Mouse (Mus musculus) intestine, embryonic 16.5 days (tissue): Measurements from ENCODE around the gene Cep68. TPM values are rescaled to one million over a fixed set of nuclear protein-coding genes. Genes with fewer than 3 reads are reported as not detected.

Experiments
- ATAC-seq: fragments of 200-750 bp; cut with Nextera tagmentation; 2 replicates; pipeline ENCODE4 v1.8.0; 2017; ENCODE audit warnings: moderate TSS enrichment, moderate library complexity
- H3K27ac ChIP-seq: fragments of 300-500 bp; sonication (generic); 2 replicates; pipeline ENCODE4 v1.5.1; 2014; ENCODE audit warnings: mild to moderate bottlenecking, low read length
- H3K27me3 ChIP-seq: fragments of 300-500 bp; sonication (generic); replicated peaks from 2 replicates; pipeline ENCODE4 v1.6.1; 2014; ENCODE audit warnings: low read length, control low read depth, mixed read lengths; ENCODE audit not compliant: control insufficient read depth, insufficient read depth
- H3K36me3 ChIP-seq: fragments of 300-500 bp; sonication (generic); 2 replicates; pipeline ENCODE4 v1.6.1; 2014; ENCODE audit warnings: low read length, control low read depth; ENCODE audit not compliant: control insufficient read depth, insufficient read depth
- H3K4me1 ChIP-seq: fragments of 300-500 bp; sonication (generic); 2 replicates; pipeline ENCODE4 v1.6.1; 2014; ENCODE audit warnings: low read length, control low read depth, mixed read lengths; ENCODE audit not compliant: control insufficient read depth, insufficient read depth
- H3K4me2 ChIP-seq: fragments of 300-500 bp; sonication (generic); 2 replicates; pipeline ENCODE4 v1.6.1; 2014; ENCODE audit warnings: low read depth, low read length, control low read depth
- H3K4me3 ChIP-seq: fragments of 300-500 bp; sonication (generic); 2 replicates; pipeline ENCODE4 v1.5.1; 2014; ENCODE audit warnings: mild to moderate bottlenecking, low read length
- H3K9ac ChIP-seq: fragments of 300-500 bp; sonication (generic); 2 replicates; pipeline ENCODE4 v1.6.1; 2014; ENCODE audit warnings: low read depth, low read length
- H3K9me3 ChIP-seq: fragments of 300-500 bp; sonication (generic); 2 replicates; pipeline ENCODE4 v1.6.1; 2016; ENCODE audit warnings: low read length, control low read depth; ENCODE audit not compliant: control insufficient read depth
- WGBS: fragments of 180-500 bp; shearing (Covaris S2); extraction: QIAGEN DNeasy Blood & Tissue Kit; methylation state at CpG from one replicate; pipeline ENCODE4 v1.1.7; 2014; 5-methylcytosine and 5-hydroxymethylcytosine counted together
- polyA plus RNA-seq: library from polyadenylated mRNA; unstranded; fragments of >200 nt; fragmentation: Nextera tagmentation; extraction: Ambion mirVana; gene quantifications from 2 replicates; pipeline ENCODE4 v1.2.1, GENCODE M21; 2015

Gene Cep68
- polyA plus RNA-seq, 1 experiment from 2014 or later, result 20.8 TPM

DNA sequence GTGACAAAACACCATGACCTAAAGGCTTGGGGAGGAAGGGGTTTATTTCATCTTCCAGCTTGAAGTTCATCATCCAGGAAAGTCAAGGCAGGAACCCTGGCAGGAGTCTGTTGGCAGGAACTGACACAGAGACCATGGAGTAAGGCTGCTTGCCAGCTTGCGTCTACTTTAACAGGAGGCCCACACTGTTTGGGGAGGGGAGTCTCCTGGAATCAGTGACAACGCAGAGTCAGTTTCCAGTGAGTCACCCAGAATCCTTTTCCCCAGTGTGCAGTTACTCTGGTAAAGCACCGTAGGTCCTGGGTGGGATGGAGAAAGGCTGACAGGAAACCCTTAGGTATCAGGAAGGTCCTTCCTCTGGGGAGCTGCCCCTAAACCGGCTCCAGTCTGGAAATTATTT lies 5.6 kb upstream of the Cep68 start:
- no peak for ATAC-seq
- no peak overlapping the region for H3K4me3 ChIP-seq
- no peaks in the 10 kb centered on the region for H3K4me1 ChIP-seq
- H3K27ac ChIP-seq, result no peak overlapping the region
- H3K9ac ChIP-seq, result no peak overlapping the region
- H3K9me3 ChIP-seq, result no peaks in the 10 kb centered on the region
- no peak overlapping the region for H3K4me2 ChIP-seq
- H3K36me3 ChIP-seq, result no peaks in the 10 kb centered on the region
- no peaks in the 10 kb centered on the region for H3K27me3 ChIP-seq
- 82% methylated on average over 4 of the region's 4 CpGs for WGBS

DNA sequence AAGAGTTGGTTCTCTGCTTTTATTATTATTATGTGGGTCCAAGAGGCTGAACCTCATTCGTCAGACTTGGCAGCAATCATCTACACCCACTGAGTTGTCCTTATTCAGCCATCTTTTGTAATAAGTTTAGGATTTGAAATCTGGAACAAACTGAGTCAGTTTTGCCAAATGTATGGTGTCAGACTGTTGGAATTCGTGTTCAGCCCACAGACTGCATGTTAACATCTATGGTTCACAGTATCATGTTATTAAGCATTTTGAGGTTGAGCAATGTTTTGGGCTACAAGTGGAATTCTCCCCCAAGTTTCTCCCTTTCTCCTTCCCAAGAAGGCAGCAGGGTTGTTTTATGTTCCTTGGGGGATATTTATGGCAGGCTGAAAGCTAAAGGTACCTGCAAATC lies 3.9 kb upstream of the Cep68 start:
- H3K27ac ChIP-seq, result no peak overlapping the region
- no peak overlapping the region for H3K4me2 ChIP-seq
- H3K9me3 ChIP-seq, result no peaks in the 10 kb centered on the region
- H3K27me3 ChIP-seq, result no peaks in the 10 kb centered on the region
- ATAC-seq, result no peak
- no peak overlapping the region for H3K9ac ChIP-seq
- H3K4me3 ChIP-seq, result no peak overlapping the region
- H3K4me1 ChIP-seq, result peaks cover 3% of the 10 kb centered on the region
- H3K36me3 ChIP-seq, result no peaks in the 10 kb centered on the region
- 82% methylated on average over 2 of the region's 2 CpGs for WGBS

DNA sequence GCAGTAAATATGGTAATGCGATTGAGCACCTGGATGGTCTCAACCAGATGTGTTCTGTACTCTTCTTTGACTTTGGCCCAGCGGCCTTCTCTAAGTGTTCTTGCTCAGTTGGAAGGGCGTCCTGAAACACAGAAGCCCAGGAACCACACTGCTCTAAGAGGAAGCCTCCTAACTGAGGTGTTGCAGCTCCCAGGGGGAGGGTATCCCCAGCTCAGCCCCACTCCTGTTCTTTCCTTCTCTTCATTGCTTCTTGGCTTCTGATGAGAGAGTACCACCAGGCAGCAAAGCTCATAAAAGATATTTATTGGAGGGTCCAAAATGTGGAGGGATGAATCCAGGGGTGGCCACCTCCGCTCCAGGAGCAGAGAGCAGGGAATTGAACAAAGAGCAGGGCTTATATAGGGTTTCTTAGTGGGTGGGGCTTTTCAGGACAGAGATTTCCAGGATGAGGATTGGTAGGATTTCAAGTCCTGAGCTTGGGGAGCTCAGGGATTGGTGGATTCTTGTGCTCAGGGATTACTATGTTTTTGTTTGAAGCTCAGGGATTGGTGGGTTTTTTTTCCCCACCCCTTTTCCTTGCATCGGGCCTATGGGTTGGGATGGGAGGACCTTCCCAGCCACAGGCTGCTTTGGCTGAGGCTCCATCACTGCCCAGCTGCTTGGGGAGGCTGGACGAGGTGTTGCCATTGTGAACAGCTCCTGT lies 1.4 kb upstream of the Cep68 start:
- Histone ChIP-seq H3K4me2 (no peak overlapping the region), H3K4me1 (peaks cover 16% of the 10 kb centered on the region), H3K27ac (no peak overlapping the region), H3K9ac (no peak overlapping the region), H3K4me3 (no peak overlapping the region), H3K27me3 (no peaks in the 10 kb centered on the region), H3K36me3 (no peaks in the 10 kb centered on the region), H3K9me3 (no peaks in the 10 kb centered on the region)
- ATAC-seq, result no peak
- WGBS, result 82% methylated on average over 6 of the region's 6 CpGs

DNA sequence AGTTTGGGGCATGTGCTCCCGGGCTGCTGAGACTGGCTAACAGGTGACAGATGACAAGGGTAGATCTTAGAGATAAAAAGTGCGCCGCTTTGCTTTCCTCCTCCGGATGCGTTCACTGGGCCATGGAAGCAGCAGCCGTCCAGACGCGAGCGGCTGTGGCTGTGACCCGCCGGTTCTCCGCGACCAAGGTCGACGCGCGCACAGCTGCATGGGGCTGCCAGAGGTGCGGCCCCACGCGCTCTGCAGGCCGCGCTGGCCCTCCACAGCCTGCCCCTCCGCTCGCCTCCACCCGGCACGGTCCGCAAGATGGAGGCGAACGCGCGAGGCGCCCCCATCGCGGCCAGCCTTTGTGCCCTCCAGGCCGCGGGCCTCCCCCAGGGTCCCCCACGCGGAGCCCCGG lies 389 bp downstream of the Cep68 start:
- peak overlapping the region; percentile 64 for H3K4me2 ChIP-seq
- H3K27me3 ChIP-seq, result no peaks in the 10 kb centered on the region
- ATAC-seq, result peak; percentile 79
- under 1% methylated on average over 39 of the region's 39 CpGs for WGBS
- peak overlapping the region; percentile 86 for H3K27ac ChIP-seq
- peak overlapping the region; percentile 97 for H3K9ac ChIP-seq
- H3K4me3 ChIP-seq, result peak overlapping the region; percentile 92
- H3K9me3 ChIP-seq, result no peaks in the 10 kb centered on the region
- H3K36me3 ChIP-seq, result peaks cover 2% of the 10 kb centered on the region; the same call in 1 of the 2 replicates
- peaks cover 21% of the 10 kb centered on the region for H3K4me1 ChIP-seq

DNA sequence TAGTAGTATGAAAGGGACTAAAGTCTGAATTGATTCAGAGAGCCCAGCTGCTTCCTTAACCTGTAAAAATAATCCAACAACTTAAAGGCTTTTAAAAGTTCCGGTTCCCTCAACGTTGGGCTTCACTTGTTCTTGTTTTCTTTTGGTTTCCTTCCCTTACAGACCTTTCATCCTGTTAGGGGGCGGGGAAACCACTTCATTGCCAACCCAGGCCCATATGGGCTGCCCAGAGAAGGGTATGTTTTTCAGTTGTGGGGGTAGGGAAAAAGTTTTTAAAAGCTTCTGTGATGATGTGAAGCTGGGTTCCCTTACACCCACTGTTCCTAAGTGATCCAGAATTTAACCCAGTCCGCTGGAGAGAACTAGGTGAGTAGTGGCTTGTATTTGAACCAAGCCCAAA lies 952 bp downstream of the Cep68 start:
- Histone ChIP-seq H3K4me1 (peaks cover 24% of the 10 kb centered on the region), H3K4me2 (peak overlapping the region; percentile 64), H3K9me3 (no peaks in the 10 kb centered on the region), H3K27ac (peak overlapping the region; percentile 86), H3K36me3 (peaks cover 2% of the 10 kb centered on the region; the same call in 1 of the 2 replicates), H3K27me3 (no peaks in the 10 kb centered on the region), H3K9ac (peak overlapping the region; percentile 97), H3K4me3 (peak overlapping the region; percentile 92)
- 16% methylated on average over 4 of the region's 4 CpGs for WGBS
- ATAC-seq, result no peak

DNA sequence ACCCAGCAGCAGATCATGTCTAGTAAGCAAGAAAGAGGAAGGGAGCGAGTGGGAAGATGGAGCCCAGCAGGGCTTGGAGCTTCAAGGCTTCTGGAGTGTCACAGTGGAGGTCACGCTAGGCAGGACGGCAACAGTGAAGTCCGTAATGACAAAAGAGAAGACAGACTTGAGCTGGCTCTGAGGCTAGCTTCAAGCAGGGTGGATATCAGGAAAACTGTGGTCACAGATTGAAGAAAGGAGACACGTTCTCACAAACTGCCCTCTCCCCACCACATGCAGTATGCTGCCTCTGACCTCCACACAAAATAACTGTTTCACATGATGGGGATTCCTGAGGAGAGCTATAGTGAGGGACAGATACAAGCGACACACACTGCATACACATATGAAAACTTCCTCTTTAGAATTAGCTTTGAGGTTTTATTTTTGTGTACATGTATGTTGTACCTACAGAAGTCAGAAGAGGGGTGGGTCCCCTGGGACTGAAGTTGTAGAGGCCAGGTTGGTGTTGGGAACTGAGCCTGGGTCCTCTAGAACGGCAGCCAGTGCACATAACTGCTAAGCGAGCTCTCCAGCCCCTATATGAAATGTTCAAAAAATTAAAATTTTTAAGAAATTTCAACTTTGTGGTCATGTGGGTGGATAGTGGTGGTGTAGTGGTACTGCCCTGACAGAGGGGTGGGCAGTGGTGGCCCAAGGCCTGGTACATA lies 1.9 kb downstream of the Cep68 start:
- H3K27me3 ChIP-seq, result no peaks in the 10 kb centered on the region
- ATAC-seq, result no peak
- H3K27ac ChIP-seq, result no peak overlapping the region
- no peaks in the 10 kb centered on the region for H3K9me3 ChIP-seq
- 0 out of 2 replicates have a peak overlapping the region, but pooled peaks have one; percentile 4 for H3K9ac ChIP-seq
- H3K4me2 ChIP-seq, result no peak overlapping the region; the same call in 1 of the 2 replicates
- peaks cover 2% of the 10 kb centered on the region; the same call in 1 of the 2 replicates for H3K36me3 ChIP-seq
- 85% methylated on average over 8 of the region's 8 CpGs for WGBS
- H3K4me3 ChIP-seq, result no peak overlapping the region
- H3K4me1 ChIP-seq, result peaks cover 30% of the 10 kb centered on the region

DNA sequence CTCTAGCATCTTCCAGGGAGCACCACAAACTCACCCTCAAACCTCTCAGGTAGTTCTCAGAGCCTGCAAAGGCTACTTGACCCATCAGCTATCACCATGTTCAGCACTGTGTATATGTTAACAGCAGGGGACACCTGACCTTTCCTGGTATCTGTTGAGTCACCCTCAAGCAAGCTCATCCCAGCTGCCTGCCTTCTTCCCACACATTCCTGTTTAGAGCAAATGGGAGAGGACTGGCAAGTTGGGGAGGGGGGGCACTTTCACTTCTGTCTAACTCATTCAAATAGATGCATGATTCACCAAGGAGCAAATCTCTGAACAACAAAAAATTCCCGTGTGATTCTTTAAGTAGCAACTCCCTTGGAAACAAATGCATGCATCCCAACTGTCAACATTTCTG lies 2.6 kb downstream of the Cep68 start:
- 63% methylated on average over 1 of the region's 1 CpGs for WGBS
- Histone ChIP-seq H3K4me2 (no peak overlapping the region), H3K4me3 (no peak overlapping the region), H3K9ac (no peak overlapping the region), H3K9me3 (no peaks in the 10 kb centered on the region), H3K27me3 (no peaks in the 10 kb centered on the region), H3K27ac (no peak overlapping the region), H3K36me3 (peaks cover 5% of the 10 kb centered on the region), H3K4me1 (peaks cover 30% of the 10 kb centered on the region)
- no peak for ATAC-seq

DNA sequence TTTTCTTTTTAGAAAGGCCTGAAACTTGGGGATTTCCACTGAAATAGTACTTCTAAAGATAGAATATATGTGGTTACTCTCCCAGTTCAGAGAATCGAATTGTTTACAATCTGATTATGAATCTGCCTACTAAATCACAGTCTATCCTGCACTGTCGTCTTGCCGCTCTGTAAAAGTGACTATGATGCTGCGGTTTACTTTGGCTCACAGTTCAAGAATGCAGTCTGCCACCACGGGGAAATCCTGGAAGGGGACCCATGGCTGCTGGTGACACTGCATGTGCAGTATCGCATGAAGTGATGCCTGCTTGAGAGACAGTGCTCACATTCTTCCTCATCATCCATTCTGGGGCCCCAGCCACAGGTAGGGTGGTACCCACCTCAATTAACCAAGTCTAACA lies 3.9 kb downstream of the Cep68 start:
- Histone ChIP-seq H3K4me1 (peaks cover 30% of the 10 kb centered on the region), H3K9ac (no peak overlapping the region), H3K27me3 (no peaks in the 10 kb centered on the region), H3K4me2 (no peak overlapping the region), H3K9me3 (no peaks in the 10 kb centered on the region), H3K27ac (no peak overlapping the region), H3K4me3 (no peak overlapping the region), H3K36me3 (peaks cover 11% of the 10 kb centered on the region)
- WGBS, result 79% methylated on average over 6 of the region's 6 CpGs
- ATAC-seq, result no peak

DNA sequence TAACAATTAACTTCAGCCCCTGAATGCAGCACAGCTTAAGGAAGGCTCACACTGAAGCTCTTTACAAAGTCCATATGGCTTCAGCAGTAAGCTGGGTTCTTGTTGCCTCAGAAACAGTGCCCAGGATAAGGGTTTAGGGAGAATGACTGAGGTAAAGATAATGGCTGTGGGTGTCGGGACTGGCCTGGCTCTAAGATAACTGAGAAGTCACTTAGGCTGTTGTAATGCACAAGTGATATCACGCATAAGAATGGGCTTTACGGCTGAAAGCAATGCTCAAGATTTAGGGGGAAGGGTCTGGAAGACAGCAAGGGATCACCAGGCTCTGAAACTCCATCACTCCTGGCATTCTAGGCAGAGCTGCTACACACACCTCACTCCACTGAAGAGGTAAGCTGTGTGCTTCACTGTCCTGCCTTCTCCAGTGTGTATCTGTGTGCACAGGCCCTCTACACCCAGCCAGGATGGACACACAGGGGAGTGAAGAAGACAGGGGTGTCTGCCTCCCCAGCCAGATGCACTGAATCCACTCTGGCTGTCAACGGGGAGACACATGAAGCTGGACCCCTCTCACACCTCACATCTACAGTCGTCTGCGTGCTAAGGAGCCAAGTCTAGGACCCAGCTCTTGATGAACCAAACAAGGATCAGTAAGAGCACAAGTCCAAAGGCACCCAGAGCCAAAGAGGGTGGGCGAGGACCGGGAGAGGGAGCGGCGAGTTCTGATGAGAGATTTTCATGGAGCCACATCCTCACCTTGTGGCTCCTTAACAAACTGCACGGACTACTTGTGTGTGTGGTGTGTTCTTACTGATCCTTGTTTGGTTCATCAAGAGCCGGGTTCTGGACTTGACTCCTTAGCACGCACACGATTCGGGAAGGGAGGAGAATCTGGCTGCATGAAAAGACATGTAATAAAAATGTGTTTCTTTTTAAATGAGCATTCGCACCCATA lies 4.6 kb downstream of the Cep68 start:
- H3K27ac ChIP-seq, result no peak overlapping the region
- H3K4me3 ChIP-seq, result no peak overlapping the region
- no peak overlapping the region for H3K9ac ChIP-seq
- H3K9me3 ChIP-seq, result no peaks in the 10 kb centered on the region
- no peak overlapping the region for H3K4me2 ChIP-seq
- H3K27me3 ChIP-seq, result no peaks in the 10 kb centered on the region
- H3K4me1 ChIP-seq, result peaks cover 30% of the 10 kb centered on the region
- 83% methylated on average over 16 of the region's 16 CpGs for WGBS
- ATAC-seq, result no peak
- H3K36me3 ChIP-seq, result peaks cover 16% of the 10 kb centered on the region
